In genomic region chr7:48131820-48132219, GRCm38 (mm10) we compare ENCODE assay signal across 10 mouse cellular contexts. TPM values are rescaled to one million over a fixed set of nuclear protein-coding genes. Genes with fewer than 3 reads are reported as not detected.
A peak's percentile ranks its signal among the peaks of the same experiment; 100 is the strongest.
DNase-seq lines count a peak whose midpoint lies in the region; ATAC-seq and TF ChIP-seq lines count a peak whose summit lies in the region.
"Not testable (repeated sequence)": the region's sequence is repeated elsewhere in the genome, so short reads cannot be mapped to it uniquely, and the experiment has no call there.
"Had no signal": no experiment of that assay in that cellular context is flagged by ENCODE, and none has a peak within 500 bp of the region (broad histone marks: within the 10 kb centered on the region; RNA-seq: fewer than 3 reads in every experiment).

No protein-coding gene starts in this region.

- 0% methylated on average over 11 of the region's 14 CpGs for WGBS in embryonic facial prominence, embryonic 15.5 days
- 2% methylated on average over 11 of the region's 14 CpGs for WGBS in heart, adult 2 months
- 2% methylated on average over 11 of the region's 14 CpGs for WGBS in hindbrain, embryonic 15.5 days
- WGBS in limb, embryonic 13.5 days = 1% methylated on average over 11 of the region's 14 CpGs
- WGBS in neural tube, embryonic 14.5 days = 0% methylated on average over 11 of the region's 14 CpGs

- not testable (repeated sequence) for H3K4me1 ChIP-seq in embryonic facial prominence, embryonic 15.5 days; heart, adult 2 months (ENCODE audit: control insufficient read depth, insufficient read depth, low read length); hindbrain, embryonic 15.5 days (replicated peaks); limb, embryonic 13.5 days; neural tube, embryonic 14.5 days (ENCODE audit: control insufficient read depth, insufficient read depth, low read length)

- TF ChIP-seq EP300 in heart, adult 2 months (IDR thresholded peaks at IDR 0.05; ENCODE audit: insufficient read depth, low read depth, low read length) = not testable (repeated sequence)

- not testable (repeated sequence) for TF ChIP-seq CTCF in heart, adult 2 months (IDR thresholded peaks at IDR 0.05)

- H3K4me2 ChIP-seq in embryonic facial prominence, embryonic 15.5 days (replicated peaks) = peak overlapping the region; percentile 53
- H3K4me2 ChIP-seq in hindbrain, embryonic 15.5 days = peak overlapping the region; percentile 58
- H3K4me2 ChIP-seq in limb, embryonic 13.5 days (replicated peaks) = peak overlapping the region; percentile 60
- H3K4me2 ChIP-seq in neural tube, embryonic 14.5 days (ENCODE audit: low read depth, low read length) = peak overlapping the region; percentile 40

- H3K27me3 ChIP-seq in embryonic facial prominence, embryonic 15.5 days; heart, adult 2 months (ENCODE audit: control insufficient read depth, insufficient read depth, low read length); hindbrain, embryonic 15.5 days; limb, embryonic 13.5 days; neural tube, embryonic 14.5 days (ENCODE audit: control insufficient read depth, insufficient read depth, low read length): not testable (repeated sequence)

- H3K36me3 ChIP-seq in embryonic facial prominence, embryonic 15.5 days; heart, adult 2 months (ENCODE audit: control insufficient read depth, insufficient read depth, low read length); hindbrain, embryonic 15.5 days; limb, embryonic 13.5 days; neural tube, embryonic 14.5 days (ENCODE audit: control insufficient read depth, insufficient read depth, low read length): not testable (repeated sequence)

- not testable (repeated sequence) for H3K9me3 ChIP-seq in embryonic facial prominence, embryonic 15.5 days (replicated peaks); hindbrain, embryonic 15.5 days; limb, embryonic 13.5 days; neural tube, embryonic 14.5 days (ENCODE audit: control insufficient read depth, low read length)

- H3K9ac ChIP-seq in embryonic facial prominence, embryonic 15.5 days = peak overlapping the region; percentile 31; the same call in 1 of the 2 replicates
- H3K9ac ChIP-seq in heart, adult 2 months (ENCODE audit: low read depth, low read length) = peak overlapping the region; percentile 72; the same call in 1 of the 2 replicates
- H3K9ac ChIP-seq in hindbrain, embryonic 15.5 days = peak overlapping the region; percentile 14; the same call in 1 of the 2 replicates
- peak overlapping the region; percentile 64 for H3K9ac ChIP-seq in limb, embryonic 13.5 days
- peak overlapping the region; percentile 44; the same call in 1 of the 2 replicates for H3K9ac ChIP-seq in neural tube, embryonic 14.5 days (replicated peaks; ENCODE audit: low read depth, low read length)

- TF ChIP-seq POLR2A in heart, adult 2 months (IDR thresholded peaks at IDR 0.05; ENCODE audit: insufficient read depth, low read depth, low read length) = not testable (repeated sequence)

- H3K27ac ChIP-seq in embryonic facial prominence, embryonic 15.5 days (replicated peaks) = peak overlapping the region; percentile 91
- H3K27ac ChIP-seq in heart, adult 2 months = not testable (repeated sequence)
- peak overlapping the region; percentile 78 for H3K27ac ChIP-seq in hindbrain, embryonic 15.5 days (replicated peaks)
- peak overlapping the region; percentile 80; the same call in 1 of the 2 replicates for H3K27ac ChIP-seq in limb, embryonic 13.5 days
- H3K27ac ChIP-seq in neural tube, embryonic 14.5 days (ENCODE audit: low read depth, low read length) = peak overlapping the region; percentile 64; the same call in 1 of the 2 replicates

- not testable (repeated sequence) for ATAC-seq in embryonic facial prominence, embryonic 15.5 days (ENCODE audit: insufficient number of reproducible peaks, low FRiP score, low TSS enrichment, low read depth); hindbrain, embryonic 15.5 days (ENCODE audit: low FRiP score, low read depth); limb, embryonic 13.5 days (ENCODE audit: low FRiP score, low read depth); neural tube, embryonic 14.5 days (ENCODE audit: low read depth)

- peak; percentile 5 for DNase-seq in WW6 (ENCODE audit: low read depth, low spot score)
- not testable (repeated sequence) for DNase-seq in heart, adult 2 months
- peak; percentile 1 for DNase-seq in mesoderm, embryonic 11.5 days (ENCODE audit: low read depth, low spot score)

- peak overlapping the region; percentile 48 for H3K4me3 ChIP-seq in embryonic facial prominence, embryonic 15.5 days (replicated peaks)
- H3K4me3 ChIP-seq in heart, adult 2 months = 0 out of 2 replicates have a peak overlapping the region, but pooled peaks have one; percentile 29
- peak overlapping the region; percentile 42 for H3K4me3 ChIP-seq in hindbrain, embryonic 15.5 days
- peak overlapping the region; percentile 43 for H3K4me3 ChIP-seq in limb, embryonic 13.5 days
- peak overlapping the region; percentile 29; the same call in 1 of the 2 replicates for H3K4me3 ChIP-seq in neural tube, embryonic 14.5 days (ENCODE audit: low read depth, low read length)

- not testable (repeated sequence) for H3K79me2 ChIP-seq in heart, adult 2 months (replicated peaks; ENCODE audit: control insufficient read depth, insufficient read depth, low read length)

- intact Hi-C loops in heart, adult 2 months (cut with DNase I) = not testable (repeated sequence)

RNA-seq across cellular contexts. Expression of gene Mrgprb5, which starts 37.0 kb away (rescaled TPM):
- polyA plus RNA-seq in embryonic facial prominence, embryonic 15.5 days (2015; fragmentation: Nextera tagmentation; extraction: Ambion mirVana) = not detected in 2 replicates
- not detected for total RNA-seq in heart, adult 2 months (2021)
- polyA plus RNA-seq in heart, adult 2 months (2012; rRNA removed) = not detected in 2 replicates
- not detected in 2 replicates for polyA plus RNA-seq in hindbrain, embryonic 15.5 days (2015; fragmentation: Nextera tagmentation; extraction: Ambion mirVana)
- not detected in 2 replicates for polyA plus RNA-seq in limb, embryonic 13.5 days (2015; fragmentation: Nextera tagmentation; extraction: Ambion mirVana)
- polyA plus RNA-seq in neural tube, embryonic 14.5 days (2014; fragmentation: Nextera tagmentation; extraction: Ambion mirVana) = not detected in 2 replicates
- total RNA-seq: adrenal gland, postnatal 36 days; G1E; heart, adult 8-10 months had no signal
- polyA plus RNA-seq: G1E had no signal

Comparison
In these comparisons a context has a peak if more than half of its experiments do, and no peak if none do; other contexts are left out.
1. H3K9ac ChIP-seq: peak in every context shown above with its lines; median percentile 72 in heart, adult 2 months; 64 in limb, embryonic 13.5 days; 44 in neural tube, embryonic 14.5 days; 31 in embryonic facial prominence, embryonic 15.5 days; 14 in hindbrain, embryonic 15.5 days.